Mouse (Mus musculus): ENCODE results near the gene Prcd. TPM values are rescaled to one million over a fixed set of nuclear protein-coding genes. Genes with fewer than 3 reads are reported as not detected.

Gene Prcd
- total and polyA plus RNA-seq, 3 experiments: not detected

DNA sequence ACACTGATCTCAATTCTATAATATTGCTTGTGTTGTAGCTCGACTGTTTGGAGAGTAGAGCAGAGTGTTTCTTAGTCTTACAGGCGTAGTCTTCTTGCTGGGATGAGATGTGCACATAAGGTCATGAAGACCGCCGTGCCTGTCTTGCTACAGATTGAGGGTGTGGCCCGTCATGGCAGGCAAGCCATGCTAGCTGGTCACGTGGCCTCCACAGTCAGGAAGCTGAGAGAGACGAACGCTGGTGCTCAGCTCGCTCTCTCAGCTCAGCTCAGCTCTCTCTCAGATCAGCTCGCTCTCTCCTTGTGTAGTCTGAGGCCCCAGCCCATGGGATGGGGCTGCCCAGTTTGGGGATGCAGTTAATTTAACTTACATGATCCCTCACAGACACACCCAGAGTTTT is 57.5 kb downstream of the Prcd start:
- in situ Hi-C loops (cut with MboI; ENCODE audit: low pct_ligation_motif_present, low pct_unique_long_range_greater_than_20kb, low sequenced_read_pairs): no loop called here
- peaks cover 3% of the 10 kb centered on the region for H3K9me3 ChIP-seq (replicated peaks; ENCODE audit: low read length)
- no peak overlapping the region for H3K27ac ChIP-seq (ENCODE audit: insufficient read depth, low read depth)
- no peaks in the 10 kb centered on the region for H3K27me3 ChIP-seq (replicated peaks)
- H3K4me3 ChIP-seq (replicated peaks in 1 of 3; ENCODE audit: low read depth in 2 of 3, low read length in 2 of 3, poor library complexity in 1 of 3): no peak overlapping the region
- no peaks in the 10 kb centered on the region for H3K4me1 ChIP-seq (ENCODE audit: control insufficient read depth in 1 of 2, insufficient read depth in 2 of 2)
- H3K36me3 ChIP-seq (replicated peaks in 1 of 2; ENCODE audit: control insufficient read depth in 1 of 2, insufficient read depth in 1 of 2, low read length in 1 of 2): no peaks in the 10 kb centered on the region
- no peak overlapping the region for H3K9ac ChIP-seq (ENCODE audit: insufficient read depth, low read depth)
- no peaks in the 10 kb centered on the region for H3K79me2 ChIP-seq (replicated peaks; ENCODE audit: control insufficient read depth, extremely low read depth, insufficient read depth, poor library complexity, severe bottlenecking)
- TF ChIP-seq CTCF (conservative IDR thresholded peaks at IDR 0.05 in 1 of 2, IDR thresholded peaks at IDR 0.05 in 1 of 2; ENCODE audit: low read depth in 2 of 2, low read length in 2 of 2) (no peak), POLR2A (IDR thresholded peaks at IDR 0.05; ENCODE audit: low read depth, low read length) (no peak), USF2 (conservative IDR thresholded peaks at IDR 0.05; ENCODE audit: low read depth, low read length) (peak; percentile 14; the same call in 1 of the 2 replicates), MXI1 (IDR thresholded peaks at IDR 0.05; ENCODE audit: low read depth, low read length) (no peak), ETS1 (conservative IDR thresholded peaks at IDR 0.05; ENCODE audit: low read depth, low read length) (no peak), USF1 (IDR thresholded peaks at IDR 0.05; ENCODE audit: low read depth, low read length) (peak; percentile 13; the same call in 1 of the 2 replicates), JUND (conservative IDR thresholded peaks at IDR 0.05; ENCODE audit: low read depth, low read length) (no peak), MAX (IDR thresholded peaks at IDR 0.05; ENCODE audit: low read length) (0 out of 2 replicates have a peak, but pooled peaks have one; percentile 20), BHLHE40 (IDR thresholded peaks at IDR 0.05; ENCODE audit: low read depth, low read length) (no peak)
- no peak overlapping the region for H3K4me2 ChIP-seq (ENCODE audit: insufficient read depth, low read depth, poor library complexity, severe bottlenecking)
- no peak for DNase-seq (ENCODE audit: extremely low read depth)
- dilution Hi-C loops (cut with MboI; ENCODE audit: extremely low pct_ligation_motif_present, extremely low pct_unique_long_range_greater_than_20kb, low sequenced_read_pairs): no loop called here

DNA sequence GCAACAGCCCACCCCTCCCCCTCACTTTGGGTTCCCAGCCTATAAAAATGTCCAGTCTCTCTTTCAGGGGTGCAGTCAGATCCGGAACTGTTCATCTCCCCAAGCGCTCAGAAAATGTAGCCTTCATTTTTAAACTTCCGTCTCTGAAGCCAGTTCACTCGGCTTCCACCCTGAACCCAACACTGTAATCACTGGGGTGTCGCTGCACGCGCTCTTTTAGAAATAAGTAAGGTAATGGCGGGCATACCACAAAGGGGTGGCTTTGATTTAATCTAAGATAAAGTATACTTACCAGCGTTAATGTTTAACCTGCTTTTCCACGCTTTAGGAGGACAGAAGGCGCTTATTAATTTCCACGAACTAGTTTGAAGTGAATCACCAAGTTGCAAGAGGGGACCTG is 60.7 kb downstream of the Prcd start:
- H3K4me2 ChIP-seq (ENCODE audit: insufficient read depth, low read depth, poor library complexity, severe bottlenecking): no peak overlapping the region
- peaks cover 4% of the 10 kb centered on the region for H3K9me3 ChIP-seq (replicated peaks; ENCODE audit: low read length)
- no peak for TF ChIP-seq NELFE (IDR thresholded peaks at IDR 0.05; ENCODE audit: low read depth, low read length)
- no peak for TF ChIP-seq HCFC1 (IDR thresholded peaks at IDR 0.05; ENCODE audit: low read depth, low read length)
- no peak for TF ChIP-seq ZMIZ1 (IDR thresholded peaks at IDR 0.05; ENCODE audit: low read depth, low read length)
- TF ChIP-seq IRF4 (IDR thresholded peaks at IDR 0.05; ENCODE audit: low read depth, low read length): no peak
- no peak for TF ChIP-seq MYC (IDR thresholded peaks at IDR 0.05; ENCODE audit: low read depth, low read length)
- no peak for TF ChIP-seq MXI1 (IDR thresholded peaks at IDR 0.05; ENCODE audit: low read depth, low read length)
- TF ChIP-seq MAZ (IDR thresholded peaks at IDR 0.05; ENCODE audit: low read depth, low read length): no peak
- no peak for TF ChIP-seq MAFK (IDR thresholded peaks at IDR 0.05; ENCODE audit: insufficient replicate concordance, low read length)
- no peak for TF ChIP-seq MAX (IDR thresholded peaks at IDR 0.05; ENCODE audit: low read length)
- no peak for TF ChIP-seq SMC3 (IDR thresholded peaks at IDR 0.05; ENCODE audit: low read depth, low read length)
- TF ChIP-seq KAT2A (IDR thresholded peaks at IDR 0.05; ENCODE audit: insufficient replicate concordance, low read length): no peak
- no peak for TF ChIP-seq ZNF384 (IDR thresholded peaks at IDR 0.05; ENCODE audit: low read depth, low read length)
- H3K79me2 ChIP-seq (replicated peaks; ENCODE audit: control insufficient read depth, extremely low read depth, insufficient read depth, poor library complexity, severe bottlenecking): no peaks in the 10 kb centered on the region
- no peak overlapping the region for H3K9ac ChIP-seq (ENCODE audit: insufficient read depth, low read depth)
- no peaks in the 10 kb centered on the region for H3K27me3 ChIP-seq (replicated peaks)
- DNase-seq (ENCODE audit: extremely low read depth): no peak
- no peaks in the 10 kb centered on the region for H3K36me3 ChIP-seq (replicated peaks in 1 of 2; ENCODE audit: control insufficient read depth in 1 of 2, insufficient read depth in 1 of 2, low read length in 1 of 2)
- no peak overlapping the region for H3K4me3 ChIP-seq (replicated peaks in 1 of 3; ENCODE audit: low read depth in 2 of 3, low read length in 2 of 3, poor library complexity in 1 of 3)
- no peaks in the 10 kb centered on the region for H3K4me1 ChIP-seq (ENCODE audit: control insufficient read depth in 1 of 2, insufficient read depth in 2 of 2)
- in situ Hi-C loops (cut with MboI; ENCODE audit: low pct_ligation_motif_present, low pct_unique_long_range_greater_than_20kb, low sequenced_read_pairs): no loop called here
- dilution Hi-C loops (cut with MboI; ENCODE audit: extremely low pct_ligation_motif_present, extremely low pct_unique_long_range_greater_than_20kb, low sequenced_read_pairs): no loop called here
- H3K27ac ChIP-seq (ENCODE audit: insufficient read depth, low read depth): no peak overlapping the region

Other genes with a start within 250 kb of the Prcd start
- gene Rnf157, start 240.5 kb upstream of the Prcd start, total RNA-seq (2012; rRNA removed): 17.2 and 39.3 TPM in 2 replicates
- 7.2 and 8.7 TPM in 2 replicates for gene Rnf157, start 240.5 kb upstream of the Prcd start, total RNA-seq (2014; rRNA removed)
- 8.7 and 10.9 TPM in 2 replicates for gene Rnf157, start 240.5 kb upstream of the Prcd start, polyA plus RNA-seq (2012; ENCODE audit: insufficient read length, low read depth)
- gene Ubald2, start 219.4 kb upstream of the Prcd start, total RNA-seq (2012; rRNA removed): 321 and 436 TPM in 2 replicates
- gene Ubald2, start 219.4 kb upstream of the Prcd start, total RNA-seq (2014; rRNA removed): 291 and 336 TPM in 2 replicates
- 222 and 228 TPM in 2 replicates for gene Ubald2, start 219.4 kb upstream of the Prcd start, polyA plus RNA-seq (2012; ENCODE audit: insufficient read length, low read depth)
- gene Qrich2, start 187.3 kb upstream of the Prcd start, total RNA-seq (2012; rRNA removed): 0.13 and 0.38 TPM in 2 replicates
- gene Qrich2, start 187.3 kb upstream of the Prcd start, total RNA-seq (2014; rRNA removed): 0.23 and 0.32 TPM in 2 replicates
- 0.29 and 0.37 TPM in 2 replicates for gene Qrich2, start 187.3 kb upstream of the Prcd start, polyA plus RNA-seq (2012; ENCODE audit: insufficient read length, low read depth)
- gene Prpsap1, start 159.3 kb upstream of the Prcd start, total RNA-seq (2012; rRNA removed): 114 and 118 TPM in 2 replicates
- gene Prpsap1, start 159.3 kb upstream of the Prcd start, total RNA-seq (2014; rRNA removed): 79.8 and 93.5 TPM in 2 replicates
- gene Prpsap1, start 159.3 kb upstream of the Prcd start, polyA plus RNA-seq (2012; ENCODE audit: insufficient read length, low read depth): 112 and 114 TPM in 2 replicates
- gene Sphk1, start 122.6 kb upstream of the Prcd start, total RNA-seq (2012; rRNA removed): 0.84 and 2.1 TPM in 2 replicates
- gene Sphk1, start 122.6 kb upstream of the Prcd start, total RNA-seq (2014; rRNA removed): 0.20 and 0.89 TPM in 2 replicates
- gene Sphk1, start 122.6 kb upstream of the Prcd start, polyA plus RNA-seq (2012; ENCODE audit: insufficient read length, low read depth): 0.26 and 0.50 TPM in 2 replicates
- gene Ube2o, start 72.1 kb upstream of the Prcd start, total RNA-seq (2012; rRNA removed): 37.6 and 42.8 TPM in 2 replicates
- 12.6 and 12.7 TPM in 2 replicates for gene Ube2o, start 72.1 kb upstream of the Prcd start, total RNA-seq (2014; rRNA removed)
- 50.5 and 61.7 TPM in 2 replicates for gene Ube2o, start 72.1 kb upstream of the Prcd start, polyA plus RNA-seq (2012; ENCODE audit: insufficient read length, low read depth)
- not detected in 2 replicates for gene Aanat, start 67.1 kb upstream of the Prcd start, total RNA-seq (2012; rRNA removed)
- not detected in 2 replicates for gene Aanat, start 67.1 kb upstream of the Prcd start, total RNA-seq (2014; rRNA removed)
- gene Aanat, start 67.1 kb upstream of the Prcd start, polyA plus RNA-seq (2012; ENCODE audit: insufficient read length, low read depth): not detected in 2 replicates
- gene Rhbdf2, start 26.5 kb upstream of the Prcd start, total RNA-seq (2012; rRNA removed): 8.5 and 12.1 TPM in 2 replicates
- gene Rhbdf2, start 26.5 kb upstream of the Prcd start, total RNA-seq (2014; rRNA removed): 3.1 and 3.4 TPM in 2 replicates
- 11.8 and 14.7 TPM in 2 replicates for gene Rhbdf2, start 26.5 kb upstream of the Prcd start, polyA plus RNA-seq (2012; ENCODE audit: insufficient read length, low read depth)
- gene Cygb, start 779 bp downstream of the Prcd start, total RNA-seq (2012; rRNA removed): not detected in 2 replicates
- not detected in 2 replicates for gene Cygb, start 779 bp downstream of the Prcd start, total RNA-seq (2014; rRNA removed)
- gene Cygb, start 779 bp downstream of the Prcd start, polyA plus RNA-seq (2012; ENCODE audit: insufficient read length, low read depth): 0.11 TPM in 1 of 2 replicates, not detected in the other
- gene St6galnac1, start 122.0 kb downstream of the Prcd start, total RNA-seq (2012; rRNA removed): not detected in 2 replicates
- gene St6galnac1, start 122.0 kb downstream of the Prcd start, total RNA-seq (2014; rRNA removed): not detected in 2 replicates
- gene St6galnac1, start 122.0 kb downstream of the Prcd start, polyA plus RNA-seq (2012; ENCODE audit: insufficient read length, low read depth): not detected in 2 replicates
- gene Mxra7, start 174.5 kb downstream of the Prcd start, total RNA-seq (2012; rRNA removed): not detected in 2 replicates
- not detected in 2 replicates for gene Mxra7, start 174.5 kb downstream of the Prcd start, total RNA-seq (2014; rRNA removed)
- gene Mxra7, start 174.5 kb downstream of the Prcd start, polyA plus RNA-seq (2012; ENCODE audit: insufficient read length, low read depth): not detected in 2 replicates
- 60.1 and 63.7 TPM in 2 replicates for gene Mettl23, start 189.7 kb downstream of the Prcd start, total RNA-seq (2012; rRNA removed)
- 64.9 and 82.2 TPM in 2 replicates for gene Mettl23, start 189.7 kb downstream of the Prcd start, total RNA-seq (2014; rRNA removed)
- 30.6 and 44.5 TPM in 2 replicates for gene Mettl23, start 189.7 kb downstream of the Prcd start, polyA plus RNA-seq (2012; ENCODE audit: insufficient read length, low read depth)
- gene Jmjd6, start 189.9 kb downstream of the Prcd start, total RNA-seq (2012; rRNA removed): 106 and 110 TPM in 2 replicates
- 104 and 116 TPM in 2 replicates for gene Jmjd6, start 189.9 kb downstream of the Prcd start, total RNA-seq (2014; rRNA removed)
- gene Jmjd6, start 189.9 kb downstream of the Prcd start, polyA plus RNA-seq (2012; ENCODE audit: insufficient read length, low read depth): 109 and 133 TPM in 2 replicates
- 13.2 and 16.0 TPM in 2 replicates for gene Mfsd11, start 198.9 kb downstream of the Prcd start, total RNA-seq (2012; rRNA removed)
- gene Mfsd11, start 198.9 kb downstream of the Prcd start, total RNA-seq (2014; rRNA removed): 3.7 and 4.1 TPM in 2 replicates
- 15.4 and 17.7 TPM in 2 replicates for gene Mfsd11, start 198.9 kb downstream of the Prcd start, polyA plus RNA-seq (2012; ENCODE audit: insufficient read length, low read depth)
- gene Srsf2, start 199.6 kb downstream of the Prcd start, total RNA-seq (2012; rRNA removed): 298 and 478 TPM in 2 replicates
- gene Srsf2, start 199.6 kb downstream of the Prcd start, total RNA-seq (2014; rRNA removed): 443 and 471 TPM in 2 replicates
- gene Srsf2, start 199.6 kb downstream of the Prcd start, polyA plus RNA-seq (2012; ENCODE audit: insufficient read length, low read depth): 1,116 and 1,224 TPM in 2 replicates